Mouse (Mus musculus) C2C12 (cell line): ENCODE measurements around the gene Il16. TPM values are rescaled to one million over a fixed set of nuclear protein-coding genes. Genes with fewer than 3 reads are reported as not detected.

Source experiments
- H3K27me3 ChIP-seq: one replicate; pipeline ENCODE4 v1.6.1; 2011; ENCODE audit not compliant: control insufficient read depth, insufficient read depth, insufficient read length
- H3K36me3 ChIP-seq: one replicate; pipeline ENCODE4 v1.6.1; 2011; ENCODE audit not compliant: control insufficient read depth, insufficient read depth
- H3K4me3 ChIP-seq: one replicate; pipeline ENCODE4 v1.5.1; 2011; ENCODE audit warnings: mild to moderate bottlenecking, control low read depth; ENCODE audit not compliant: poor library complexity, insufficient read depth, severe bottlenecking
- H3K79me2 ChIP-seq: one replicate; pipeline ENCODE4 v1.6.1; 2011; ENCODE audit not compliant: control insufficient read depth, insufficient read depth
- H3K79me3 ChIP-seq: one replicate; pipeline ENCODE4 v1.6.1; 2011; ENCODE audit warnings: low read depth, control low read depth
- H3ac ChIP-seq: one replicate; pipeline ENCODE3; 2011; ENCODE audit warnings: low read depth; ENCODE audit not compliant: control insufficient read depth, insufficient read length
- CEBPB ChIP-seq: IDR thresholded peaks from one replicate; pipeline ENCODE4 v1.6.1; 2011; ENCODE audit warnings: low read depth, mild to moderate bottlenecking, control low read depth, moderate library complexity
- CTCF ChIP-seq: IDR thresholded peaks from one replicate; pipeline ENCODE4 v1.5.1; 2011; ENCODE audit not compliant: control insufficient read depth, insufficient read depth, insufficient read length
- FOSL1 ChIP-seq: IDR thresholded peaks from one replicate; pipeline ENCODE4 v1.8.0; 2011; ENCODE audit warnings: mild to moderate bottlenecking, low read length; ENCODE audit not compliant: poor library complexity, insufficient read depth, severe bottlenecking
- MAX ChIP-seq: IDR thresholded peaks from one replicate; pipeline ENCODE4 v1.6.1; 2011; ENCODE audit warnings: mild to moderate bottlenecking, control low read depth
- MYOD1 ChIP-seq: IDR thresholded peaks from one replicate; pipeline ENCODE4 v1.6.1; 2011; ENCODE audit warnings: low read depth; ENCODE audit not compliant: control insufficient read depth, insufficient read length
- MYOG ChIP-seq: IDR thresholded peaks from one replicate; pipeline ENCODE4 v1.6.1; 2011; ENCODE audit not compliant: control insufficient read depth, insufficient read length; ENCODE audit errors: extremely low read depth
- USF1 ChIP-seq: IDR thresholded peaks from one replicate; pipeline ENCODE4 v1.6.1; 2011; ENCODE audit warnings: low read depth, mild to moderate bottlenecking, control low read depth, moderate library complexity
- polyA plus RNA-seq: library from polyadenylated mRNA; unstranded; fragments of >200 nt; fragmentation: generic; extraction: Trizol; gene quantifications from one replicate; pipeline ENCODE4 v1.2.1, GENCODE M21; 2012; ENCODE audit warnings: missing spikeins

Gene Il16
- polyA plus RNA-seq, 1 experiment = not detected

DNA sequence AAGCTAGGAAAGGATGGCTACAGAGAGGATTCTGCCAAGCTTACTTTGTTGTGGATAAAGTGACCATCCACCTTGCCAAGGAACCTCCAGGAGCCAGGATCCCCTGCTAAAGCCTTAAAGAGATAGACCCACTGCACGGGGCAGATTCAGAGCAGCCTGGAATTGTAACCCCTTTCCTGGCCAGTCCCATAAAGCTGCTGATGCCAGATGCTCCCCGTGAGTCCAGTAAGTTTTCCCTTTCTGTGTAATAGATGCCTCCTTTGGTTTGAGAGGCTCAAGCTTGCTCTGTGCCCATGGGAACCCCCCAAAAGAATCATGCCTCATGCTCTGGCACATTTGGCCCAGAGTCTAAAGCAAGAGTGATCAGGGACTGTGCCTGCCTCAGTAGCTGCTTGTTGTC, 33.5 kb upstream of the Il16 start:
- Histone ChIP-seq H3K36me3 (no peaks in the 10 kb centered on the region), H3K4me3 (no peak overlapping the region), H3K27me3 (no peaks in the 10 kb centered on the region), H3K79me2 (no peaks in the 10 kb centered on the region), H3K79me3 (no peaks in the 10 kb centered on the region), H3ac (no peak overlapping the region)
- TF ChIP-seq MYOG = no peak
- TF ChIP-seq MAX = no peak
- TF ChIP-seq CTCF = no peak
- TF ChIP-seq USF1 = no peak
- no peak for TF ChIP-seq MYOD1

GRCm38 (mm10) chr7:83778516-83778915, 33.0 kb upstream of the Il16 start:
- no peak overlapping the region for H3ac ChIP-seq
- no peaks in the 10 kb centered on the region for H3K27me3 ChIP-seq
- no peaks in the 10 kb centered on the region for H3K79me3 ChIP-seq
- no peak overlapping the region for H3K4me3 ChIP-seq
- no peak for TF ChIP-seq MYOD1
- TF ChIP-seq FOSL1 = no peak
- no peak for TF ChIP-seq USF1
- TF ChIP-seq CTCF = no peak
- TF ChIP-seq MYOG = no peak
- no peak for TF ChIP-seq MAX
- no peak for TF ChIP-seq CEBPB
- H3K79me2 ChIP-seq = no peaks in the 10 kb centered on the region
- H3K36me3 ChIP-seq = no peaks in the 10 kb centered on the region

GRCm38 (mm10) chr7:83774721-83775120, 29.2 kb upstream of the Il16 start:
- Histone ChIP-seq H3K27me3 (no peaks in the 10 kb centered on the region), H3K79me2 (no peaks in the 10 kb centered on the region), H3K79me3 (no peaks in the 10 kb centered on the region), H3K36me3 (no peaks in the 10 kb centered on the region), H3K4me3 (no peak overlapping the region), H3ac (no peak overlapping the region)
- TF ChIP-seq MYOG (no peak), MYOD1 (no peak), MAX (no peak), CTCF (no peak), USF1 (no peak), CEBPB (no peak), FOSL1 (no peak)

DNA sequence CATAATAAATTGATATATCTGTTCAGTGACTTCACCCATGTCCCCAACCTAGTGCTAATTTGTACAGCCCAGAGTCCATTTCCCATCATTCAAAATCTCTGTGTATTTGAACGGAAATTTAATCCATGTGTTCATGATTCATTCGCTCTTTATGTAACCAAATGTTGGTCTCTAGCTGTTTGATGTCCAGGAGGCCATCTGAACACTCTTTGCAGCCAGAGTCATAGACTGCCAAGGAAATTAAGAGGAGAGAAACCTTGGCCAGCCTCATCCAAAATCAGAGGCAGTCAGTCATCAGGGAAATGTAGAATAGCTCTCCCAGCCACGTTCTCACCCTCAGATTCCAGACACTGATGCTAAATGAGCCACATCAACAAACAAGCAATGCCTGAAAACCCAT, 18.1 kb upstream of the Il16 start:
- H3K4me3 ChIP-seq = no peak overlapping the region
- TF ChIP-seq MYOG = no peak
- no peak for TF ChIP-seq MYOD1
- TF ChIP-seq USF1 = no peak
- TF ChIP-seq CTCF = no peak
- TF ChIP-seq CEBPB = no peak
- no peak for TF ChIP-seq MAX
- no peak for TF ChIP-seq FOSL1
- H3K27me3 ChIP-seq = no peaks in the 10 kb centered on the region

DNA sequence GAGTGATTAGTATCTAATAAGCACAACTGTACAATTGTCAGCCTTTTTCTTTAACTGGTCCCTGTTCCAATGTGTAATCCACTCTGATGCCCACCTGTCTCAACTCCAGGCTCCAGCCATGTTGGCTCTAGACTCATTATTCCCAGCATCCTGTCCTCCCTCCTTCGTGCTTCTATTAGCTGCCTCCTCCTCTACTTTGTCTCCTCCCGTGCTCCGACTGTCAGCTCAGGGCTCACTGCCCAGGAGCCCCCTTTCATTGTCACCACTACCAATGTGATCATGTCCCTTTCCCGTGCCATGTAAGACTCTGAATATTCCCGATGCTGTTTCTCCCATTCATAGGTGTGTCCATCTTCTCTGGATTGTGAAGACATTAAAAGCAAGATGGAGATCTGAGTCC, 16.8 kb upstream of the Il16 start:
- H3ac ChIP-seq = no peak overlapping the region
- no peaks in the 10 kb centered on the region for H3K79me2 ChIP-seq
- no peaks in the 10 kb centered on the region for H3K27me3 ChIP-seq
- no peaks in the 10 kb centered on the region for H3K79me3 ChIP-seq
- no peaks in the 10 kb centered on the region for H3K36me3 ChIP-seq
- H3K4me3 ChIP-seq = no peak overlapping the region
- TF ChIP-seq MYOG (no peak), USF1 (no peak), MAX (no peak), CEBPB (no peak), MYOD1 (no peak), CTCF (no peak), FOSL1 (no peak)

More for the DNA sequence above, 18.1 kb upstream of the Il16 start:
- no peaks in the 10 kb centered on the region for H3K79me2 ChIP-seq
- H3K79me3 ChIP-seq = no peaks in the 10 kb centered on the region
- no peaks in the 10 kb centered on the region for H3K36me3 ChIP-seq
- no peak overlapping the region for H3ac ChIP-seq

GRCm38 (mm10) chr7:83751055-83751454, 5.5 kb upstream of the Il16 start:
- TF ChIP-seq MAX (no peak), MYOD1 (no peak), FOSL1 (no peak), MYOG (no peak), CEBPB (no peak), CTCF (no peak), USF1 (no peak)
- no peaks in the 10 kb centered on the region for H3K36me3 ChIP-seq
- H3K79me2 ChIP-seq = no peaks in the 10 kb centered on the region
- H3K79me3 ChIP-seq = no peaks in the 10 kb centered on the region
- no peak overlapping the region for H3ac ChIP-seq
- no peak overlapping the region for H3K4me3 ChIP-seq
- H3K27me3 ChIP-seq = no peaks in the 10 kb centered on the region
